8 mouse cellular contexts compared by ENCODE assay signal in genomic region chr10:81413310-81414261, GRCm38 (mm10). TPM values are rescaled to one million over a fixed set of nuclear protein-coding genes. Genes with fewer than 3 reads are reported as not detected.
DNase-seq lines count a peak whose midpoint lies in the region; ATAC-seq and TF ChIP-seq lines count a peak whose summit lies in the region.

No protein-coding gene starts in this region.

- peak; percentile 74; the same call in 1 of the 2 replicates for TF ChIP-seq POLR2A in bone marrow, adult 2 months (IDR thresholded peaks at IDR 0.05; ENCODE audit: borderline replicate concordance, control insufficient read depth, low read depth, low read length)

- WGBS in bone marrow, adult 2 months: 15% methylated on average over 26 of the region's 26 CpGs

- peak; percentile 92 for DNase-seq in ES-CJ7 (ENCODE audit: low read depth, low spot score)
- DNase-seq in layer of hippocampus, postnatal 10 days (ENCODE audit: low spot score in 2 of 2): peak; percentile 77 to 81
- DNase-seq in lung, postnatal 10 days: peak; percentile 96
- peak; percentile 90 for DNase-seq in retina, postnatal 1 day
- DNase-seq in natural killer cell, adult 2 months (ENCODE audit: low spot score in 2 of 2): no peak

- 0 out of 2 replicates have a peak, but pooled peaks have one; percentile 10 for ATAC-seq in frontal cortex, adult (ENCODE audit: low TSS enrichment)
- ATAC-seq in hematopoietic stem cell, adult 5-6 weeks (replicated peaks in 1 of 2; ENCODE audit: insufficient read depth in 1 of 2, low FRiP score in 2 of 2, low TSS enrichment in 1 of 2, low read depth in 1 of 2, poor library complexity in 2 of 2, severe bottlenecking in 2 of 2): peak; percentile 63 to 73

- peaks cover 15% of the 10 kb centered on the region for H3K4me1 ChIP-seq in bone marrow, adult 2 months (ENCODE audit: control insufficient read depth, insufficient read depth, low read length)

- TF ChIP-seq CTCF in bone marrow, adult 2 months (IDR thresholded peaks at IDR 0.05; ENCODE audit: control insufficient read depth, insufficient read depth, low read length): no peak

- peak overlapping the region; percentile 51 for H3K4me3 ChIP-seq in bone marrow, adult 2 months (replicated peaks; ENCODE audit: control insufficient read depth, low read depth, low read length)

- peak overlapping the region; percentile 72 for H3K27ac ChIP-seq in bone marrow, adult 2 months (ENCODE audit: control insufficient read depth, insufficient read depth, low read depth, low read length, poor library complexity)

RNA-seq across cellular contexts. Expression of gene Smim24, which starts 20.7 kb away (rescaled TPM):
- polyA plus RNA-seq in bone marrow, adult 2 months (2011; ENCODE audit: insufficient read depth, insufficient read length, low replicate concordance, missing spikeins): 7.9 and 18.0 TPM in 2 replicates
- total RNA-seq in hematopoietic stem cell, adult 5-6 weeks (2017): 17.4 and 20.4 TPM in 2 replicates
- 1 to 10 TPM; 2.6 to 3.0 TPM for total RNA-seq in layer of hippocampus, postnatal 10 days (2021)

RNA-seq across cellular contexts. Expression of gene Gm48552, which starts 24.8 kb away (rescaled TPM):
- not detected in 2 replicates for polyA plus RNA-seq in bone marrow, adult 2 months (2011; ENCODE audit: insufficient read depth, insufficient read length, low replicate concordance, missing spikeins)
- not detected in 2 replicates for total RNA-seq in hematopoietic stem cell, adult 5-6 weeks (2017)
- total RNA-seq in layer of hippocampus, postnatal 10 days (2021): 1 to 10 TPM; 1.1 to 3.5 TPM

RNA-seq across cellular contexts. Expression of gene Gm48551, which starts 29.3 kb away (rescaled TPM):
- 3.4 and 4.3 TPM in 2 replicates for polyA plus RNA-seq in bone marrow, adult 2 months (2011; ENCODE audit: insufficient read depth, insufficient read length, low replicate concordance, missing spikeins)
- total RNA-seq in hematopoietic stem cell, adult 5-6 weeks (2017): 6.9 TPM in 1 of 2 replicates, not detected in the other
- 1 to 10 TPM; 2.3 to 4.5 TPM for total RNA-seq in layer of hippocampus, postnatal 10 days (2021)

RNA-seq across cellular contexts. Expression of gene Dohh, which starts 29.4 kb away (rescaled TPM):
- polyA plus RNA-seq in bone marrow, adult 2 months (2011; ENCODE audit: insufficient read depth, insufficient read length, low replicate concordance, missing spikeins): 14.6 and 23.0 TPM in 2 replicates
- total RNA-seq in hematopoietic stem cell, adult 5-6 weeks (2017): 13.2 and 15.3 TPM in 2 replicates
- 10 to 100 TPM; 72.0 to 77.3 TPM for total RNA-seq in layer of hippocampus, postnatal 10 days (2021)

RNA-seq across cellular contexts. Expression of gene Fzr1, which starts 35.3 kb away (rescaled TPM):
- 126 and 131 TPM in 2 replicates for polyA plus RNA-seq in bone marrow, adult 2 months (2011; ENCODE audit: insufficient read depth, insufficient read length, low replicate concordance, missing spikeins)
- total RNA-seq in hematopoietic stem cell, adult 5-6 weeks (2017): 11.6 and 17.2 TPM in 2 replicates
- 10 to 100 TPM; 81.2 to 85.2 TPM for total RNA-seq in layer of hippocampus, postnatal 10 days (2021)

Comparison
In these comparisons a context has a peak if more than half of its experiments do, and no peak if none do; other contexts are left out.
1. DNase-seq: peak in ES-CJ7 (single experiment), layer of hippocampus, postnatal 10 days (2 of 2), lung, postnatal 10 days (single experiment) and retina, postnatal 1 day (single experiment); none in natural killer cell, adult 2 months (0 of 2).